Mouse (Mus musculus): ENCODE results near the gene Dtl. TPM values are rescaled to one million over a fixed set of nuclear protein-coding genes. Genes with fewer than 3 reads are reported as not detected.

Gene Dtl
- total and polyA plus RNA-seq, 3 experiments = 19.7 to 139 (median 65.2) TPM

DNA sequence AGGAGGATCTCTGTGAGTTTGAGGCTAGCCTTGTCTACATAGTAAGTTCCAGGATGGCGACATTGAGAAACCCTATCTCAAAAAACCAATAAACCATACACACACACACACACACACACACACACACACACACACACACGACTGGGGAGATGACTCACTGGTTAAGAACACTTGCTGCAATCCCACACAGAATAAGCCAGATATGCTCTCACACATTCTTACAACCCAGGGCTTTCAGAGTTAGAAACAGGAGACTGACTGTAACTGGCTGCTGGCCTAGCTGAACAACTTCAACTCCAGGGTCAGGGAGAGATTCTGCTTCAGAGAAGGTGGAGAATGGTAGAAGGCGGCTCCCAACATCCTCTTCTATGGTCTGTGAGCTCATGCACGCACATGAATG, 62.1 kb downstream of the Dtl start:
- no peak overlapping the region for H3K4me3 ChIP-seq (ENCODE audit: low read depth, low read length)
- no peaks in the 10 kb centered on the region for H3K9me3 ChIP-seq (replicated peaks)
- H3K27me3 ChIP-seq (ENCODE audit: insufficient read depth, low read length) = peaks cover 15% of the 10 kb centered on the region
- H3K4me1 ChIP-seq (ENCODE audit: insufficient read depth, low read depth, low read length) = peaks cover 4% of the 10 kb centered on the region; the same call in 1 of the 2 replicates
- no peaks in the 10 kb centered on the region for H3K36me3 ChIP-seq (replicated peaks)
- DNase-seq (ENCODE audit: low spot score) = no peak
- TF ChIP-seq POLR2AphosphoS5 (IDR thresholded peaks at IDR 0.05; ENCODE audit: insufficient replicate concordance, low read depth, low read length) = no peak
- TF ChIP-seq GATA2 (IDR thresholded peaks at IDR 0.05; ENCODE audit: borderline replicate concordance, low read depth, low read length) = no peak
- TF ChIP-seq CTCF (IDR thresholded peaks at IDR 0.05; ENCODE audit: low read depth, low read length) = no peak
- no peak for TF ChIP-seq GATA1 (IDR thresholded peaks at IDR 0.05; ENCODE audit: borderline replicate concordance, low read length)
- no peak for TF ChIP-seq TAL1 (conservative IDR thresholded peaks at IDR 0.05; ENCODE audit: low read depth, low read length)
- no peak for ATAC-seq (ENCODE audit: extremely low read depth, insufficient number of reproducible peaks, low FRiP score, poor library complexity, severe bottlenecking)

DNA sequence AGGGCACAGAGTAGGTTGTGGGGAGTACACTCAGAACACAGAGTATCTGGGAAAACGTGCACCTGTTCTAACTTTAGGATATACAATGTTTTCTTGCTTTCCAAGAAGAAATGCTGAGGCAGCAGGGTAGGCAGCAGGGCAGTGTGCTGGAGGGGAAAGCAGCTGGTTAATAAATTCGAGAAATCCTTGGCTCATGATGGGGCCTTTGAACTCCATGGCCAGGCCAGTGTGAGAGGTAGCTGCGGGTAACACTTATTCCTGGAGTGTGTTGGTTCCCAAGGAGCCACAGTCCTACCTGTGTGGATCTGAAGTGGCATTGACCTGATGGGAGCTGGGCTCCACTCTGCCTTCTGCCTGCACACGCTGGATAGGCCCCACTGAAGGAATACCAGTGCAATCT, 63.0 kb downstream of the Dtl start:
- no peaks in the 10 kb centered on the region for H3K36me3 ChIP-seq (replicated peaks)
- TF ChIP-seq CTCF (IDR thresholded peaks at IDR 0.05; ENCODE audit: low read depth, low read length) (no peak), GATA2 (IDR thresholded peaks at IDR 0.05; ENCODE audit: borderline replicate concordance, low read depth, low read length) (no peak), TAL1 (conservative IDR thresholded peaks at IDR 0.05; ENCODE audit: low read depth, low read length) (no peak), POLR2AphosphoS5 (IDR thresholded peaks at IDR 0.05; ENCODE audit: insufficient replicate concordance, low read depth, low read length) (no peak), GATA1 (IDR thresholded peaks at IDR 0.05; ENCODE audit: borderline replicate concordance, low read length) (no peak)
- H3K9me3 ChIP-seq (replicated peaks) = no peaks in the 10 kb centered on the region
- DNase-seq (ENCODE audit: low spot score) (no peak), ATAC-seq (ENCODE audit: extremely low read depth, insufficient number of reproducible peaks, low FRiP score, poor library complexity, severe bottlenecking) (no peak)
- H3K4me1 ChIP-seq (ENCODE audit: insufficient read depth, low read depth, low read length) = no peaks in the 10 kb centered on the region
- no peak overlapping the region for H3K4me3 ChIP-seq (ENCODE audit: low read depth, low read length)
- peaks cover 9% of the 10 kb centered on the region for H3K27me3 ChIP-seq (ENCODE audit: insufficient read depth, low read length)

DNA sequence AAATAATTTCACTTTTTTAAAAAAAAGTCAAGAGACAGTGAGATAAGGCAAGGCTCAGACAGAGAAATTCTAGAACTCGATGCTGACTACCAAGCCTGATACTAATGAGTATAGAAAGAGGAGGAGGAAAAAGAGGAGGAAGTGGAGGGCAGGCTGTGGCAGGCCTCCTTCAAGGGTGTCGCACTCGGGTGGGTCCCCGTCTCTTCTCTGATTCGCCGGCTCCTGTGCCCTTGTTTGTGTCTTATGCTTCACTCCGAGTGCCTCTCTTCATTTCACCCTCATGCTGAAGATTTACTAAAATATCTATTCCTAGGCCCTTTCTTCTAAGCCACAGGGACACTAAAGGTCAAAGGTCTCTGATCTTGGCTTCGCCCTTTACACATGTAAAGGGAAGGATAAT, 63.8 kb downstream of the Dtl start:
- Histone ChIP-seq H3K4me3 (ENCODE audit: low read depth, low read length) (no peak overlapping the region), H3K9me3 (replicated peaks) (no peaks in the 10 kb centered on the region), H3K27me3 (ENCODE audit: insufficient read depth, low read length) (peaks cover 8% of the 10 kb centered on the region), H3K4me1 (ENCODE audit: insufficient read depth, low read depth, low read length) (no peaks in the 10 kb centered on the region), H3K36me3 (replicated peaks) (no peaks in the 10 kb centered on the region)
- ATAC-seq (ENCODE audit: extremely low read depth, insufficient number of reproducible peaks, low FRiP score, poor library complexity, severe bottlenecking) (no peak), DNase-seq (ENCODE audit: low spot score) (no peak)
- TF ChIP-seq CTCF (IDR thresholded peaks at IDR 0.05; ENCODE audit: low read depth, low read length) (no peak), GATA1 (IDR thresholded peaks at IDR 0.05; ENCODE audit: borderline replicate concordance, low read length) (no peak), GATA2 (IDR thresholded peaks at IDR 0.05; ENCODE audit: borderline replicate concordance, low read depth, low read length) (no peak), TAL1 (conservative IDR thresholded peaks at IDR 0.05; ENCODE audit: low read depth, low read length) (no peak), POLR2AphosphoS5 (IDR thresholded peaks at IDR 0.05; ENCODE audit: insufficient replicate concordance, low read depth, low read length) (no peak)

DNA sequence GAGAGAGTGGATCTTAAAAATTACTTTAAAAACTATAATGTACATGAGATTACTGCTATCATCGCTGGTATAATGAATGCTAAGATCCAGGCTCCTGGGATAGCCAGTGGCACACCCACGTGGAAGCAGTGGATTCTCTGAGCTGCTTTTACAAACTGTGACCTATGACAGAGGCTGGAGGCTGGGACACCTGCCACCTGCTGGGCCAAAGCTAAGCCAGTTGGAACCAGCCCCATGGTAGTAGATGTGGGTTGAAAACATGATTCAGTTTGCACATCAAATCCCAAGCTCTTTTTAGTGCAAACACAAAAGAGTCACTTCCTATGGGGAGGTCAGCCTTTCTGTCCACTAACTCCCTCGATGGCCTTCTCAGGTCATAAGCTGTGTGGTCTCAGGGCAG, 65.5 kb downstream of the Dtl start:
- H3K4me3 ChIP-seq (ENCODE audit: low read depth, low read length) = no peak overlapping the region
- TF ChIP-seq TAL1 (conservative IDR thresholded peaks at IDR 0.05; ENCODE audit: low read depth, low read length) (no peak), POLR2AphosphoS5 (IDR thresholded peaks at IDR 0.05; ENCODE audit: insufficient replicate concordance, low read depth, low read length) (no peak), GATA2 (IDR thresholded peaks at IDR 0.05; ENCODE audit: borderline replicate concordance, low read depth, low read length) (no peak), CTCF (IDR thresholded peaks at IDR 0.05; ENCODE audit: low read depth, low read length) (no peak), GATA1 (IDR thresholded peaks at IDR 0.05; ENCODE audit: borderline replicate concordance, low read length) (no peak)
- no peaks in the 10 kb centered on the region for H3K4me1 ChIP-seq (ENCODE audit: insufficient read depth, low read depth, low read length)
- H3K9me3 ChIP-seq (replicated peaks) = no peaks in the 10 kb centered on the region
- H3K27me3 ChIP-seq (ENCODE audit: insufficient read depth, low read length) = peaks cover 6% of the 10 kb centered on the region
- DNase-seq (ENCODE audit: low spot score) (no peak), ATAC-seq (ENCODE audit: extremely low read depth, insufficient number of reproducible peaks, low FRiP score, poor library complexity, severe bottlenecking) (no peak)
- H3K36me3 ChIP-seq (replicated peaks) = no peaks in the 10 kb centered on the region

DNA sequence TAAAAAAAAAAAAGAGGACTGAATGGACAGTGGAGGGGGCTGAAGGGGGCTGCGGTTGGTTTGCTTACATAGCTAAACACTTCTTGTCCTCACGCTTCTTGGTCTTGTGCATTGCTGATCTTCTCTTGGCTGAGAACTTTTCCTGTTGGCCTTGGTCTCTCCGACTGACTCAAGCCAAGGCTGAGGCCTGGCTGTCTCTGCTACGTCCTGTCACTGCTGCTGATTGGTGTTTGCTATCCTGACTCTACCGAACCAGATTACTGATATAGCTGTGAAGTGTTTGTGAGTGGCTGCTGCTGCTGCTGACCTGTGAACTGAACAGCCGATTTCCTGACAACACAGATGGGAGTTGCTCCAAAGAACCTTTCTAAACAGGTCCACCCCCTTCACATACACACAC, 66.2 kb downstream of the Dtl start:
- peaks cover 6% of the 10 kb centered on the region for H3K27me3 ChIP-seq (ENCODE audit: insufficient read depth, low read length)
- TF ChIP-seq POLR2AphosphoS5 (IDR thresholded peaks at IDR 0.05; ENCODE audit: insufficient replicate concordance, low read depth, low read length) (no peak), TAL1 (conservative IDR thresholded peaks at IDR 0.05; ENCODE audit: low read depth, low read length) (no peak), GATA2 (IDR thresholded peaks at IDR 0.05; ENCODE audit: borderline replicate concordance, low read depth, low read length) (no peak), CTCF (IDR thresholded peaks at IDR 0.05; ENCODE audit: low read depth, low read length) (no peak), GATA1 (IDR thresholded peaks at IDR 0.05; ENCODE audit: borderline replicate concordance, low read length) (no peak)
- H3K4me3 ChIP-seq (ENCODE audit: low read depth, low read length) = no peak overlapping the region
- DNase-seq (ENCODE audit: low spot score) (no peak), ATAC-seq (ENCODE audit: extremely low read depth, insufficient number of reproducible peaks, low FRiP score, poor library complexity, severe bottlenecking) (no peak)
- no peaks in the 10 kb centered on the region for H3K9me3 ChIP-seq (replicated peaks)
- H3K36me3 ChIP-seq (replicated peaks) = no peaks in the 10 kb centered on the region
- no peaks in the 10 kb centered on the region for H3K4me1 ChIP-seq (ENCODE audit: insufficient read depth, low read depth, low read length)

DNA sequence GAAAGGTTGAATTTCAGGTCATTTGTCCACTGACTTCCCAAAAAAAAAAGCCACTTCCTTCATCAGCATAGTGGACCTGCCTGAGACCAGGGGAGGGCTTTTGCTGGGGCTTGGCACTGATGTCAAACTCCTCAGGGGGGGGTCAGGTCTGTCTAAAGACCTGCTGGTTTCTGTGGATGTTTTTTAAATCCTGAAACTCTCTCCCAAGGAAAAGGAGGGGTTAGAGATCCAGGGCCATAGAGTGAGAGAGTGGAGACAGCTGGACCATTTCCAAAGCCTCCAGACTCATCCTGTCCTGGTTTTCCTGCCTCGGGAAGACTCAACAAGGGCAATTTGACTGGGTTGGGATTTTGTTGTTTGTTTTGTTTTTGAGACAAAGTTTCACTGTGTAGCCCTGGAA, 68.6 kb downstream of the Dtl start:
- DNase-seq (ENCODE audit: low spot score) = no peak
- H3K27me3 ChIP-seq (ENCODE audit: insufficient read depth, low read length) = peaks cover 2% of the 10 kb centered on the region; the same call in 1 of the 2 replicates
- no peaks in the 10 kb centered on the region for H3K9me3 ChIP-seq (replicated peaks)
- TF ChIP-seq CTCF (IDR thresholded peaks at IDR 0.05; ENCODE audit: low read depth, low read length) (no peak), TAL1 (conservative IDR thresholded peaks at IDR 0.05; ENCODE audit: low read depth, low read length) (no peak), GATA1 (IDR thresholded peaks at IDR 0.05; ENCODE audit: borderline replicate concordance, low read length) (no peak), GATA2 (IDR thresholded peaks at IDR 0.05; ENCODE audit: borderline replicate concordance, low read depth, low read length) (no peak), POLR2AphosphoS5 (IDR thresholded peaks at IDR 0.05; ENCODE audit: insufficient replicate concordance, low read depth, low read length) (no peak)
- H3K4me1 ChIP-seq (ENCODE audit: insufficient read depth, low read depth, low read length) = no peaks in the 10 kb centered on the region
- no peaks in the 10 kb centered on the region for H3K36me3 ChIP-seq (replicated peaks)
- ATAC-seq (ENCODE audit: extremely low read depth, insufficient number of reproducible peaks, low FRiP score, poor library complexity, severe bottlenecking) = no peak
- no peak overlapping the region for H3K4me3 ChIP-seq (ENCODE audit: low read depth, low read length)
